Mouse (Mus musculus) common myeloid progenitor, adult 5-6 weeks (primary cell): ENCODE measurements around the gene Lin54. TPM values are rescaled to one million over a fixed set of nuclear protein-coding genes. Genes with fewer than 3 reads are reported as not detected.

ENCODE experiments used
- ATAC-seq: replicated peaks from 2 replicates; pipeline ENCODE4 v1.8.0; 2016; ENCODE audit warnings: low read depth, mild to moderate bottlenecking, moderate TSS enrichment, inconsistent platforms; ENCODE audit not compliant: poor library complexity, severe bottlenecking
- total RNA-seq: library from RNA; stranded (forward); fragments of 200-1000, 187-1606 nt; gene quantifications from 2 replicates; pipeline ENCODE4 v1.2.3, GENCODE M21; 2017

Gene Lin54
- total RNA-seq, 1 experiment from 2014 or later = 31.5 TPM

DNA sequence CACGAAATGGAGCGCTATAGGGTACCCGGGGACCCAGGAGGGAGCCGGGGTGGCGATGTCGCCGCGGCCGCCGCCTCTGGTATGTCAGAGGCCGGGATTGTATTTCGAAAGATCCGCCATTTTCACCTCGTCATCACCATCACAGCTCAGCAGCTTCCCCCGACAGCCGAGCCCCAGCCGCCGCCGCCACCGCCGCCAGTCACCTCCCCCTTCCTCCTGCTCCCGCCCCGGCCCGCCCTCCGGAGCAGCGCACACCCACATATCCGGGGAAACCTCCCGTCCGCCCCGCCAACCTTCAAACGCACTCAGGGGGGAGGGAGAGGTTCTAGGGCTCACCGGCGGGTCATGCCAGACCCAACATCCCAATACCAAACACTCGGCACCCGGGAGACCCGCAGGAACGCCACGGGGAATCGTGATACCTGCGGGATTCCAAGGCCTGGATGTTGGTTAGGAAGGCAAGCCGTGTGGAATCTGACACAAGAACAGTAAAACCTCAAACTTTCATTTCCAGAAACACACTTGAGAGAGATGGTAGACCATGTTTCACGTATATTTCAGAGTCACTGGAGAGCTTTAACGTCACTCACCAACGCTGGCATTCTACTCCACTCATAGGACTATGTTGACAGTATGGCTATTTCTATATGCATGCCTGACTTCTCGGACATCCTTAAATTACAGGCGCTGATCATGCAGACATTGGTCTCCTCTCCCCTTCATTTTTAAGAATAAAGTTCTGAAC lies 1.8 kb downstream of the Lin54 start:
- ATAC-seq = peak; percentile 73

DNA sequence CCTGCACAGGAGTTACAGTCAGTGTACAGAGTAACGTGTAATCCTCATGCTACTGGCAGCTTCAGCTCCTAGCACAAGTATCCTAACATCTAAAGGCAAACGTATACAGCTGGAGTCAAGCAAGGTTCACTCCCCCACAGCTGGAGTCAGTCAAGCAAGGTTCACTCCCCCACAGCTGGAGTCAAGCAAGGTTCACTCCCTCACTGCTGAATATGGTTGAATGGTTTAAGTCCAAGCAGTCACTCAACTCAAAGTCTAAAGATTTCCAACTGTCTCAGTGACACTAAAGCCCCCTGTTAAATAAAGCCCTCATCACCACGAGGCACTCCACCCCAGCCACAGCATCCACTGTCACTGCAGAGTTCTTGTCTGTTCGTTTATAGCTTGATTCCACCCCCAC lies 8.7 kb downstream of the Lin54 start:
- no peak for ATAC-seq

DNA sequence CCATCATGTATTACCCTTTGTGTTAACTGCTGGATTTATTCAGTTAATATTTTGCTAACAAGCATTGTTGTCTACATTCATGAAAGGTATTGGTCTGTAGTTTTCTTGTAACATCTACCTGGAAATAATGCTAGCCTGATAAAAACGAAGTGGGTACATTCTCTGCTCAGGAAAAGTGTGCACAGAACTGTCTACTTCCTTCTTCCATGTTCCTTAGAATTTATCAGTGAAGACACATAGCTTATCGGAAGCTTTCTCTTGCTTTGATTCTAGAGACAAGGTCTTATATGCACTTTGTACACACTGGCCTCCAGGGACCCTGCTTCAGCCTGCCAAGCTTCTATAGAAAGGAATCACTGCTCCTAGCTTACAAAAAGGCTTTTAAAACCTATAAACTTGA lies 11.1 kb downstream of the Lin54 start:
- ATAC-seq = no peak

DNA sequence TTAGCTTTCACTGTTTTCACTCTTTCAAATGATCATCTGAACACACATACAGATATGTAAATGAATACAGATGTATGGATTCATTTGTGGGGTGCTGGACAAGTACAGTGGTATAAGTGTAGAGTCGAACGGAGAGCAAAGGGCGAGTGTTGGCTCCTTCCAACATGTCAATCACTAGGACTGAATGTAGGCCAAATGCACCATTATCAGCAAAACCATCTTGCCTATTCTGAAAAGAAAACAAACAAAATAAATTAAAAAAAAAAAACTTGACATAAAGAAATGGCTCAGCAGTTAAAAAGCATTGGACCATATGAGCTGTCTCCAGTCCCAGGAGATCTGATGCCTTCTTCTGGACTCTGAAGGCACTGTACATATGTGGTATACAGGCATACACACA lies 12.2 kb downstream of the Lin54 start:
- ATAC-seq = no peak

DNA sequence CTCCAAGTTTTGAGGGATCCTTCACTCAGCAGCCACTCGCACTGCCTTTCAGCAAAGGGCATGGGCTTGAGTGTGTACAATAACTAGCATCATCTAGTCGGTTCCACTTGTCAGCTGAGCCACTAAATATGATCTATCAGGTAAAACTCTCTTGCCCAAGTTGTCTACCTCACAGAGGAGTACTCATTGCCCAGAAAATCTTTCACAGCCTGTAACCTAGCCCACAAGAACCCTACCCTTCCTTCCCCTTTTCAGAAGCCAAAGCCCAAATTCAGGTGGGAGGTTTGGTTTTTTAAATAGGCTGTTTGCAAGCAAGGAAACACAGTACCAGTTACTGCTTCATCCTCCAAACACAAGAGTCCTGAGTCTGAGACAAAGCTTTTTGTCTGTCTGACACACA lies 13.3 kb downstream of the Lin54 start:
- ATAC-seq = peak; percentile 50

DNA sequence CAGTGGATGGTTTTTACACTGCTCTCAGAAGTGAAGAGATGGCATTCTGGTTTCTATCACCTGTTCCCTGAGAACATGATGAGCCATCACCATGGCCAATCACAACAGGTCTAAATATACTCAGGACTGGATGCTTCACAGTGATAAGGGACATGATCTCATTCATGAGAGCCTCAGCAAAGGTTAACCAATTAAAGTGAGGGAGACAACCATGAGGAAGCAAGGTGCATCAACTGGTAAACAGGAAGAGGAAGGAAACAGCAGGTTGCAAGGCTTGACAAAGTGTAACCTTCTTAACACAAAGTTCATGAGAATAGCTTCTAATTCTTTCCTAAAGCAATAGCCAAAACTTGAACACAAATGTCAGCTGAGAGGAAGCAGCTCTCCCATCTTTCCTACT lies 16.9 kb downstream of the Lin54 start:
- no peak for ATAC-seq

DNA sequence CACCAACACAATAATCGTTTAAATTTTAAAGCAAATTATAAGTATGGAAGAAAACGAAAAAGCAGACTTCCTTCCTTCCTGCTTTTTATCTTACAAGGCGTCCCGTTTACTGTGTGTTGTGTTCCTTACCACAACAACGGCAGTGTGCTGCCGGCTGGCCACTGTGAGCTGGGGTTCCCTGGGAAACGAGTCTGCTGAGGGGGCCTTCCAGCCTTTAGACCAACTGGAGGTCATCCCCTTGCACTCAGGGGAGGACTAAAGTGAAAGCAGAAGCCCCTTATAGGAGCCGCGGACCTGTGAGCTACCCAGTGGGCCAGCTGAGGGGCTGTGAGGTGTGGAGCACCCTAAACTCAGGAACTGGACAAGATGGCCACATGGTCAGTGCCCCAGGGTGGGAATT lies 22.8 kb downstream of the Lin54 start:
- peak; percentile 69 for ATAC-seq

DNA sequence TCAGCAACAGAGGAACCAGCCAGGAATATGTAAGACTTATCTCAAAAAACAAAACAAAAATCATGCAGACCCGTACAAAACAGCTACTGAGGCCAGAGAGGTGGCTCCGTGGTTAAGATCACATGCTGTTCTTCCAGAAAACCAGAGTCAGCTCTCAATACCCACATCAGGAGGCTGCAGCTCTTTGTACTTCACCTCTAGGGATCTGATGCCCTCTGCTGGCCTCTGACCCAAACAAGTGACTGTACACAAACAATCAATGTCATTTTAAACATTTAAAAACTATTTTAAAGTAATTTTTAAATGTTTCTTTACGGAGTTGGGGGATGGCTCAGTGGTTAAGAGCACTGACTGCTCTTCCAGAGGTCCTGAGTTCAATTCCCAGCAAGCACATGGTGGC lies 24.1 kb downstream of the Lin54 start:
- peak; percentile 60; the same call in 1 of the 2 replicates for ATAC-seq

DNA sequence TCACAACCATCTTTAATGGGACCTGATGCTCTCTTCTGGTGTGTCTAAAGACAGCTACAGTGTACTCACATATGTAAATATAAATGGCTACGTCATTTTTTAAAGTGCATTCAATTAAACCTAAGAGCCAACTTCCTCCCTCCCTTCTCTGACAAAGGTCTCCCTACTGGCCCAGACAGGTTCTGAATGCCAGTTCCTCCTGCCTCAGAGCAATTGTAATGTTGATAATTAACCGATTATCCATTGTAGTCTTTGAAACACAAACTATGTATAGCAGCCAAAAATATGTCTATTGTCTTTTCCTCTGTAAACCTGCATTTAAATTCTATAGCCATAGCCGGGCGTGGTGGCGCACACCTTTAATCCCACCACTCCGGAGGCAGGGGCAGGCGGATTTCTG lies 33.1 kb downstream of the Lin54 start:
- no peak for ATAC-seq

DNA sequence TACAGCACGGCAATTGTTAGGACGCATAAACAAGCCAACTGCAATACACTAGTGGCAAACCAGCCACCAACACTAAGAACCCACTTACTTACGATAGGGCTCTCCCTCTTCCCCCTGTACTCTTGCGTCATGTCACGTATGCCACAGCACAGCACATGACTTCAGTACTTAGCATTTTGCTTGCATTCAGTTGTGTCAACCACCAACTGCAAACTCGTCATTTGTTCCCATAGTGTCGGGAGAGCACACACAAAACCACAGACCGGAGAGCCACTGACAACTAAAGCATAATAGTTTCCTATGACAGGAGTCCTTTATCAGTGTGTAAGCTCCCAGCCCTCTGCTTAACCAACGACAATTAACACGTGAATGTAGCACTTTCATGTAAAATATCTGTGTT lies 33.8 kb downstream of the Lin54 start:
- ATAC-seq = peak; percentile 97

DNA sequence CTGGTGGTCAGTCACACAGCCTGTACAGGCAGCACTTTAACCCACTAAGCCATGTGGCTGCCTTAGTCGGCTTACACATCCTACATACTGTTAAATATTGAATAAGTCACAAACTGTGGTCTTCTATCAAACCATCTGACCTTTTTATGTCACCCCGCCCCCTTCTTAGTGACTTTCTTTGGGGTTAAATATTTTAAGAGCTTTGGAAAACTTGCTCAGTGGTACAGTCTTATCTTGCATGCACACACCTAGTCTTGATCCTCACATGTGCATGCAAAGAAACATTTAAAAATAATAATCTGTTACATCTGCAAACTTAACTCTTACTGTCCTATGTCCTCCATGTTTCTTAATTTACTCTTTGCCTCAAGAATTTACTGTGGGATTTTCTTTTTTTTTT lies 38.1 kb downstream of the Lin54 start:
- no peak; the same call in 1 of the 2 replicates for ATAC-seq

DNA sequence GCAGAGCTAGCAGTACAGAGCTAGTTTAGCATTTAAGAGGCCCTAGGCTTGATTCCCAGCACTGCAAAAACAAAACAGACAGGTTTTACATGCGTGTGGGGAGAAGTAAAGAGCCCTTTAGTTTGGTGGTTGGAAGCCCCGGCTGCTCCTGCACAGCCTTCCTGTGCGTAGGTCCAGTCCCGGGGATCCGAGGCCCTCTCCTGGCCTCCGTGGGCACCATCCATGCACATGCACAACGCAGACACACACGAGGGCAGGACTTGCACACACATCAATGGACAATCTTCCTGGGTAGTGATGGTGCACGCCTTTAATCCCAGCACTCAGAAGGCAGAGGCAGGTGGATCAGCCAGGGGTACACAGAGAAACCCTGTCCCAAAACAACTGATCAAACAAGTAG lies 38.9 kb downstream of the Lin54 start:
- ATAC-seq = no peak

DNA sequence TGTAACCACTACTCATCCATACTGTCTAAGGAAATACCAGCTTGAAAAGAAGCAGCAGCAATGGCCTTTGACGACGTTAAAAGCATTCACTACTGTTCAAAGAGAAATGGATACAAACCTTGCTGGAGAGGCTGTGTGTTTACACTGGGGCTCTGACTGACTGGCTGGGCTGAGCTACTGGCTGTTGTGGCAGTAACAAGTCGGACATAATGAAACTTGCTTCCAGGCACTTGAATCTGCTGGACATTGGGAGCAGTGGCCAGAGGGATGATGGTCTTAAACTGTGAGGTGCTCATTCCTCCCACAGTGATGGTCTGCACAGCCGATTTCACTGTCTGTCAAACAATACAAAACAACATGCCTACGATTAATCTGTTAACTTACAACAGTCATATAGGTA lies 41.0 kb downstream of the Lin54 start:
- no peak for ATAC-seq

DNA sequence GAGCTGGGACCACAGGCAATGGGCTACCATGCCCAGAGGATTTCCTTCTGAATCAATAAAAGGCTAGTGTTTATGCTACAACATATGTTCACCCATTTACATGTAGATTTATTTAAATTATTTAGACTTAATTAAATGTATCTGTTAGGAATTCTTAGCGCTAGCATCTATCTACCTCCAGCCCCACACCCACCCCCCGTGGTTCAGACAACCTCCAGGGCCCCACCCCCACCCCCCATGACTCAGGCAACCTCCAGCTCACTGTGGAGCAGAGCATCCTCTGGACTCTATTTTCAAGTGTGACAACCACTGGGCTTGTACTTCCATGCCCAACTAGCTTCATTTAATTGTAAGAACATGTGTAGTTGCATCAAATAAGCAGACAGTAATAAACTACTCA lies 48.6 kb downstream of the Lin54 start:
- no peak for ATAC-seq

DNA sequence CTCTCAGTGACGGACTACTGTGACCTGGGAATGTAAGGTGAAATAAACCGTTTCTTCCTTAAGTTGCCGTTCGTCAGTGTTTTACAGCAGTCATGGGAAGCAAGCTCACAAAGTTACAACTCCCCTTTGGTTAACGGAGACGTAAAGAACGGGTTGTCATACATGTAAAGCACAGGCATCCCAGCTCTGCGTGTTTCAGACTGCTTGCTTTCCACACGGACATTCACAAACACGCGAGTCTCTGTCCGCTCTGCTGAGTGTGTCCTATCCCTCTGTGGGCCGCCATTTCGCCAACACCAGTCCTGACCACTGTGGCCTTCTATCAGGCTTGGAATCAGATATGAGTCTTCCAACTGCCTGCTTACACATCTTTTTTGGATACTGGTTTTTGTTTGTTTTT lies 61.6 kb downstream of the Lin54 start:
- no peak for ATAC-seq

DNA sequence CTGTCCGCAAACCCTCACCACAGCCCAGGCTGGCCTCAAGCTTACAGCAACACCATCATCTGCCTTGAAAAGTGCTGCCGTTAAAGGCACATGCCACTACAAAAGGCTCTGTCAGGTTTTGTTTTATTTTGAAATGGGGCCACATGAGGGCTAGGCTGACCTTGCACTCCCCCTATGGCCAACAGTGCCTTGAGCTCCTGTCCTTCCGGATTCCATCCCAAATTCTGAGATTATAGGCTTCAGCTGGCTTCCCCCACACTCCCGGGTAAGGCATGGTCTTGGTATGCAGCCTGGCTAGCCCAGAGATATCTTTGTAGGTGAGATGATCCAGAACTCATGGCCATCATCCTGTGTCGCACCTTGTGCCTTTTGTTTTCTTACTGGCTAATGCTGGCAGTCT lies 62.5 kb downstream of the Lin54 start:
- no peak for ATAC-seq

DNA sequence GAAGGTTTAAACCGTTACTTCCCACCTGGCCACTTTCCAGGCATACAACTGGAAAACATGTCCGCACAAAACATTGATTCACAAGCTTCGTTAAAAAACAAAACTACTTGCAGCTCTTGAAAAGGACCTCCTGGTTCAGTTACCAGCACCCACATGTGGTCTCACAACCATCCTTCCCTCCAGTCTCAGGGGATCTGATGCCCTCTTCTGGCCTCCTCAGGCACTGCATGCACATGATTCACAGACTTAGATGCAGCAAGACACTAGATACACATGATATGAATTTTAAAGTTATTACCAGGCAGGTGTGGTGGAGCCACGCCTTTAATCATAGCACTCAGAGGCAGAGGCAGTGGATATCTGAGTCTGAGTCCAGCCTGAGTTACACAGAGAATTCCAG lies 63.4 kb downstream of the Lin54 start:
- ATAC-seq = no peak

DNA sequence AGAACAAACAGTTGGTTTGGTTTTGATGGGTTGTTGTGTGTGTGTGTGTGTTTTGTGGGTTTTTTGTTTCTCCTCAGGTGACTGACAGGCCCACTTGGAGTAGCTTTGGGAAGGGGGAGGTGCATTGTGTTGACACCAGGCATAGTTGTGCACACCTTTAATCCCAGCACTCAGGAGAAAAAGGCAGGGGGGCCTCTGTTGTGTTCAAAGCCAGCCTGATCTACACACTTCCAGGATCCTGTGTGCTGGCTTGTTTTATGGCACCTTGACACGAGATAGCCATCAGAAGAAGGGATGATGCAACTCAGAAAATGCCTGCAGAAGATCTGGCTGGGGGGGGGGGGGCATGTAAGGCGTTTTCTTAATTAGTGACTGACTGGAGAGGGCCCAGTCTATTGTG lies 69.5 kb downstream of the Lin54 start:
- no peak for ATAC-seq

DNA sequence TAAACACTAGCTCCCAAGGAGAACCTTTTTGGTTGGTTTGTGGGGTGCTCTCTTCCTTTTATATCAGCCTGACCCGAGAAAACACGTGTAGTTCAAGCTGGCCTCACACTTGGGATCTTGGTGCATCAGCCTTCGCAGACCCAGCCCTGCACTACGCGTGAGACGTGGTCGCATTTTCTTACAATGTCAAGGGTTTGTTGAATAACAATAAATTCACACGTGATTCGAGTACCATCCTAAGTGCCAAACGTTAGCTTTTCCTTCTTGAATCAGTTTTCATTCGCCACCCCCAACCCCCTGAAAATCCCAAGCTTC lies 70.4 kb downstream of the Lin54 start:
- ATAC-seq = peak; percentile 6; the same call in 1 of the 2 replicates

DNA sequence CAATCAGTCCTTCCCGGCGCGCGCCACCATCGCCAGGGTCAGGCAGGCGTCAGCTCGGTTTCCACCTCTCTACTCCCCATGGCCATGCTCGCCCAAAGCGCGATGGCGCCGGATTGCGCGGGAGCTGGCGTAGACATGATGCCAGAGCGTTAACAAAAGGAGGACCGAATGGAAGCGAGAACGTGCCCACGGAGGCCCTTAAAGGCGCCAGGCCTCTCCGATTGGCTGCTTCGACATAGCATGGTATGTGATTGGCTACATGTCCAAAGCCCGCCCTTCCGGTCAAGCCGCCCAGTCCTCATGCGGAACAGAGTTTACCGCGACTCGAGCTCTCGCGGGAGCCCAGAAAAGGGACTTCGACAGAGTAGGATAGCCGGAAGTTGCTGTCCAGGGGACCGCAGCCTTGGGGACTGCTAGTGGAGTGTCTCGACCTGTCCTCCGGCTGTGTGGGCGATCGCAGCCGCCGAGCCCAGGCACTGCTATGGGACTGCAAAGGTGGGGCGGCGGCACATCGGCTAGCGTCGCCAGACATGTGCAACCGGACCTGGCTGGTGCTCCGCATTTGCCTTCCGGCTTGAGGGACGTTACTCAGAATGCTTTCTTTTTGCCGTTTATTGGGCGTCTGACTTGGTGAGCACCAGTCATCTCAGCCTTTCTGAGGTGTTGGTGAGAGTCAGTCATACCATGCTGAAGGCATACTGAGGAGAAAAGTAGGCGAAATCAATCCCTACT lies 70.9 kb downstream of the Lin54 start:
- ATAC-seq = peak; percentile 95

DNA sequence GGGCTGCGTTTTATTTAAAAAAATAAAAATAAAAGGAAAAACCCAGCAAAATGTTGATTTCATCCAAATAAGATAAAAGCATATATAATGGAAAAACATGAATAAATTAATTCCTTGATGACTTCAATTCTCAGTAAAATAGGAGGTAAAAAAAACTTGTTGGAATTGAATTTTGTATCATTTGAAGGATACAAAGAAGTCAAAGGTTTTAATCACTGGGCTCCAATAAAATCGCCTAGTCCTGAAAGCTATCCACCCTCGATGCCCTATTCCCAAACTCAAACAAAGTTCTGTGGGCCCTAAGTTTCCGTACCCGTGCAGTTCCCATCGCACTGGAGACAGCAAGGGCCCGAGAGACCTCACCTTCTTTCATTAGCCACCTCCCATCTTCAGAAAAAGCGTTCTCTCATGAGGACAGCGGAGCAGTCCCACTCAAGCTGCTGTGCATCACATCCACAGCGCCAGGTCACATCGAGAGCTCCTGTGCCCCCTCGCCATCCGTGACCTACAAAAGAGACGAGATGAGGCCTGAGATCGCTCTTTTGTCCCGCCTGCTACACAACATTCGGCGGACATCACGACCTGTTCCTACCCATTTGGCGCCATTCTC lies 71.6 kb downstream of the Lin54 start:
- ATAC-seq = peak; percentile 39
